Mouse (Mus musculus) heart, postnatal 0 days (tissue): ENCODE data around the gene P3h3. TPM values are rescaled to one million over a fixed set of nuclear protein-coding genes. Genes with fewer than 3 reads are reported as not detected.
"Not testable (repeated sequence)": the region's sequence is repeated elsewhere in the genome, so short reads cannot be mapped to it uniquely, and the experiment has no call there.

Experiments
- ATAC-seq: fragments of 200-750 bp; cut with Nextera tagmentation; 2 replicates; pipeline ENCODE4 v1.8.0; 2017; ENCODE audit warnings: low read depth, moderate number of reproducible peaks, moderate library complexity; ENCODE audit not compliant: insufficient read depth
- DNase-seq: peaks from one replicate; pipeline ENCODE4 v3.0.0-alpha.2; 2016; ENCODE audit warnings: low spot score
- H3K27ac ChIP-seq: fragments of 300-500 bp; sonication (generic); 2 replicates; pipeline ENCODE4 v1.5.1; 2014; ENCODE audit warnings: low read depth, mild to moderate bottlenecking
- H3K27me3 ChIP-seq: fragments of 300-500 bp; sonication (generic); 2 replicates; pipeline ENCODE4 v1.6.1; 2014; ENCODE audit warnings: low read length, mixed read lengths; ENCODE audit not compliant: control insufficient read depth, insufficient read depth
- H3K36me3 ChIP-seq: fragments of 300-500 bp; sonication (generic); replicated peaks from 2 replicates; pipeline ENCODE4 v1.6.1; 2014; ENCODE audit warnings: low read length, mixed read lengths; ENCODE audit not compliant: control insufficient read depth, insufficient read depth
- H3K4me1 ChIP-seq: fragments of 300-500 bp; sonication (generic); 2 replicates; pipeline ENCODE4 v1.6.1; 2014; ENCODE audit warnings: antibody characterized with exemption; ENCODE audit not compliant: control insufficient read depth, insufficient read depth
- H3K4me2 ChIP-seq: fragments of 300-500 bp; sonication (generic); 2 replicates; pipeline ENCODE4 v1.6.1; 2014; ENCODE audit warnings: low read depth, mild to moderate bottlenecking, low read length, moderate library complexity
- H3K4me3 ChIP-seq: fragments of 300-500 bp; sonication (generic); 2 replicates; pipeline ENCODE4 v1.5.1; 2014; ENCODE audit warnings: low read depth, low read length
- H3K9ac ChIP-seq: fragments of 300-500 bp; sonication (generic); replicated peaks from 2 replicates; pipeline ENCODE4 v1.6.1; 2014; ENCODE audit warnings: low read depth, low read length, mixed read lengths
- H3K9me3 ChIP-seq: fragments of 300-500 bp; sonication (generic); replicated peaks from 2 replicates; pipeline ENCODE4 v1.6.1; 2016; ENCODE audit warnings: low read length; ENCODE audit not compliant: control insufficient read depth
- CTCF ChIP-seq: IDR thresholded peaks from 2 replicates; pipeline ENCODE4 v1.5.1; 2016; ENCODE audit warnings: antibody characterized with exemption, control low read depth, low read depth
- EP300 ChIP-seq: IDR thresholded peaks from 2 replicates; pipeline ENCODE4 v1.6.1; 2016; ENCODE audit warnings: antibody characterized with exemption, low read depth
- WGBS: fragments of 180-500 bp; shearing (Covaris S2); extraction: QIAGEN DNeasy Blood & Tissue Kit; methylation state at CpG from one replicate; pipeline ENCODE4 v1.1.7; 2014; 5-methylcytosine and 5-hydroxymethylcytosine counted together
- polyA plus RNA-seq: library from polyadenylated mRNA; unstranded; fragments of >200 nt; fragmentation: Nextera tagmentation; extraction: Ambion mirVana; gene quantifications from 2 replicates; pipeline ENCODE4 v1.2.1, GENCODE M21; 2015
- total RNA-seq: library from RNA; depleted of rRNA; stranded (reverse); fragments of >200 nt; gene quantifications from 2 replicates; pipeline ENCODE4 v1.2.3, GENCODE M21; 2014; ENCODE audit warnings: low replicate concordance; rRNA removed

The P3h3 gene
- total and polyA plus RNA-seq, 2 experiments from 2014 or later, result 7.2 to 38.5 TPM

DNA sequence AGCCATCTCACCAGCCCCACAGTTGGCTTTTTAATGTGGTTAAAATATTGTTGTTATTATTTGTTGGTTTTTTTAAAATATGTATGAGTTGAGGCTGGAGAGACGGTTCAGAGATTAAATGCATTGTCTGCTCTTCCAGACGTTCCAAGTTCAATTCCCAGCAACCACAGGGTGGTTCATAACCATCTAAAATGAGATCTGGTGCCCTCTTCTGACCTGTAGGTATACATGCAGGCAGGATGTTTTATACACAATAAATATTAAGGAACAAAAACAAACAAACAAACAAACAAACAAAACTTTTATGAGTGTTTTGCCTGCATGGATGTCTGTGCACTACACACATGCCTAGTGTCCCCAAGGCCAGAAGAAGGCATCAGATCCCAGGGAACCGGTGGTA is 54.5 kb downstream of the P3h3 start:
- no peak overlapping the region for H3K9ac ChIP-seq
- H3K27me3 ChIP-seq, result no peaks in the 10 kb centered on the region
- 77% methylated on average over 3 of the region's 3 CpGs for WGBS
- DNase-seq (no peak), ATAC-seq (no peak)
- no peak overlapping the region for H3K4me2 ChIP-seq
- H3K4me3 ChIP-seq, result no peak overlapping the region
- no peak for TF ChIP-seq EP300
- no peaks in the 10 kb centered on the region for H3K9me3 ChIP-seq
- H3K4me1 ChIP-seq, result peaks cover 7% of the 10 kb centered on the region
- no peak overlapping the region for H3K27ac ChIP-seq
- no peaks in the 10 kb centered on the region for H3K36me3 ChIP-seq

DNA sequence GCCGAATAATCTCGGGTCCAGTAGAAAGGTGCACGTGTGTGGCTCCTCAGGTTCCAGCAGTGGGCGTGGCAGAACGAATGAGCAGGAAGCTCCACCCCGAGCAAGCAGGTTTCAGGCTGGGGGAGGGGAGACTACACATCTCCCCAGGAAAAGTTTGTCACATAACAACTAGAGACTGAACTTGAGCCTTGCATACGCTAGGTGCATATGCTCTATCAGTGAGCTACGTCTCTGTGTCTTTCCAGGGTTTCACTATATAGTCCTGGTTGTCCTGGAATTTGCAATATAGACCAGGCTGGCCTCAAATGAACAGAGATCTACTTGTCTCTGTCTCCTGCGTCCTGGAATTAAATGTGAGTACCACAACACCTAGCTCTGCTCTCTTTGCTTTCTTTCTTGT is 55.2 kb downstream of the P3h3 start:
- DNase-seq, H3K4me3 ChIP-seq, H3K9me3 ChIP-seq, H3K27me3 ChIP-seq, H3K9ac ChIP-seq, ATAC-seq, H3K4me1 ChIP-seq, H3K27ac ChIP-seq, H3K36me3 ChIP-seq: not testable (repeated sequence)
- peak overlapping the region; percentile 44 for H3K4me2 ChIP-seq
- 16% methylated on average over 6 of the region's 9 CpGs for WGBS

DNA sequence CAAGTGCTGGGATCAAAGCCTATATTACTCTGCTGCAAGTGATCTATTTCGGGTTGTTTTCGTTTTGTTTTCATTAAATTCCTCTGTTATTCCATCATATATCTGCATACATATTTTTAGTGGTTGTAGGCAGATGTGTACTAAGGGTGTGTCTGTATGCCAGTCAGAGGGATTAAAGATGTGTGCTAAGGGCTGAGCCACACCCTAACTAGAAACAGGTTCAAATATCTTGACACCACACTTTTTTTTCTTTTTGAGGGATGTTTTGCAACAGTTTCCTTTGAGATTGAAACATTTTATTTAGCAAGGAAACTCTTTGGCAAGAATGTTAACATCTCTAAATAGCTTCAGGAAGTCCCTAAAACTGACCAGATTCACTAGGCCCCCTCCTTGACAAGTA is 61.4 kb downstream of the P3h3 start:
- no peak for TF ChIP-seq EP300
- no peak for TF ChIP-seq CTCF
- H3K4me2 ChIP-seq, result no peak overlapping the region
- no peaks in the 10 kb centered on the region for H3K4me1 ChIP-seq
- no peak for DNase-seq
- no peaks in the 10 kb centered on the region for H3K27me3 ChIP-seq
- WGBS, result 76% methylated on average over 2 of the region's 2 CpGs
- H3K36me3 ChIP-seq, result no peaks in the 10 kb centered on the region
- no peaks in the 10 kb centered on the region for H3K9me3 ChIP-seq
- H3K27ac ChIP-seq, result no peak overlapping the region
- H3K4me3 ChIP-seq, result no peak overlapping the region
- H3K9ac ChIP-seq, result no peak overlapping the region
- no peak for ATAC-seq

DNA sequence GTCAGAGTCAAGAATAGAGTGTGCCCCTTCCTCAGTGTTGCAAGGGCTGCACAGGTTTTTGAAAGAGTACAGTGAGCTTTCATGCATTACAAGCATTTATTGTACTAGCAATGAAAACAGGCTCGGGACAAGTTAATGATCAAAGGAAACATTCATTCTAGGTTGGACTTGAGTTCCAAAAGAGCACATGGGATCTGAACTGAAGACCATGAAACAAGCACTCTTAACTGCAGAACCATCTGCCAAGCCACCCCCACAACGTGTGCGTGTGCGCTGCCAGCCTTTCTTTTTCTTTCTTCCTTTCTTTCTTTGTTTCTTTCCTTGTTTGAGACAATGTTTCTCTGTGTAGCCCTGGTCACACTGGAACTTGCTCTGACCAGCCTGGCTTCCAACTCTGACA is 61.8 kb downstream of the P3h3 start:
- TF ChIP-seq EP300 (no peak), CTCF (no peak)
- Histone ChIP-seq H3K27me3 (no peaks in the 10 kb centered on the region), H3K27ac (no peak overlapping the region), H3K9ac (no peak overlapping the region), H3K36me3 (no peaks in the 10 kb centered on the region), H3K4me1 (no peaks in the 10 kb centered on the region), H3K4me2 (no peak overlapping the region), H3K9me3 (no peaks in the 10 kb centered on the region), H3K4me3 (no peak overlapping the region)
- DNase-seq (no peak), ATAC-seq (no peak)
- WGBS, result 85% methylated on average over 4 of the region's 4 CpGs

DNA sequence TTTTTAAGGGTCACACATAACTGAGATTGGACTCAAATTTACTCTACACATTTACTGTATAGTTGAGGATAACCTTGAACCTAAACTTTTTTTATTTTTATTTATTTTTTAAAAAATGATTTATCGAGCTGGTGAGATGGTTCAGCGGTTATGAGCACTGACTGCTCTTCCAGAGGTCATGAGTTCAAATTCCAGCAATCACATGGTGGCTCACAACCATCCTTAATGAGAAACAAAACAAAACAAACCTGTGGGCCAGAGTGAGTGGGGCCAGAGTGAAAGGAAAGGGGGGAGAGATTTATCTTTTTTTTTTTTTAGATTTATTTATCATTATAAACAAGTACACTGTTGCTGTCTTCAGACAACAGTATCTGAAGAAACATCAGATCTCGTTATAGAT is 65.6 kb downstream of the P3h3 start:
- no peak for ATAC-seq

More for the DNA sequence above, 65.6 kb downstream of the P3h3 start:
- Histone ChIP-seq H3K4me3 (no peak overlapping the region), H3K9me3 (no peaks in the 10 kb centered on the region), H3K4me1 (no peaks in the 10 kb centered on the region), H3K4me2 (no peak overlapping the region), H3K27me3 (no peaks in the 10 kb centered on the region), H3K9ac (no peak overlapping the region), H3K36me3 (no peaks in the 10 kb centered on the region), H3K27ac (no peak overlapping the region)
- TF ChIP-seq EP300 (no peak), CTCF (no peak)
- 81% methylated on average over 3 of the region's 3 CpGs for WGBS
- DNase-seq, result no peak

Other genes starting within 250 kb of the P3h3 start
- gene C1s2, start 221.7 kb downstream of the P3h3 start, total RNA-seq, result not detected in 2 replicates
- 0.08 TPM in 1 of 2 replicates, not detected in the other for gene C1s2, start 221.7 kb downstream of the P3h3 start, polyA plus RNA-seq
- 49.3 and 50.5 TPM in 2 replicates for gene Lpcat3, start 194.7 kb downstream of the P3h3 start, total RNA-seq
- gene Lpcat3, start 194.7 kb downstream of the P3h3 start, polyA plus RNA-seq, result 61.1 and 62.7 TPM in 2 replicates
- gene Emg1, start 145.6 kb downstream of the P3h3 start, total RNA-seq, result 94.9 and 106 TPM in 2 replicates
- 85.6 and 97.0 TPM in 2 replicates for gene Emg1, start 145.6 kb downstream of the P3h3 start, polyA plus RNA-seq
- 407 and 409 TPM in 2 replicates for gene Phb2, start 145.4 kb downstream of the P3h3 start, total RNA-seq
- gene Phb2, start 145.4 kb downstream of the P3h3 start, polyA plus RNA-seq, result 423 and 432 TPM in 2 replicates
- 2.4 and 6.3 TPM in 2 replicates for gene Ptpn6, start 119.0 kb downstream of the P3h3 start, total RNA-seq
- 4.3 and 4.5 TPM in 2 replicates for gene Ptpn6, start 119.0 kb downstream of the P3h3 start, polyA plus RNA-seq
- gene Grcc10, start 116.4 kb downstream of the P3h3 start, total RNA-seq, result 119 and 153 TPM in 2 replicates
- gene Grcc10, start 116.4 kb downstream of the P3h3 start, polyA plus RNA-seq, result 492 and 535 TPM in 2 replicates
- not detected in 2 replicates for gene Gm45234, start 101.7 kb downstream of the P3h3 start, total RNA-seq
- not detected in 2 replicates for gene Gm45234, start 101.7 kb downstream of the P3h3 start, polyA plus RNA-seq
- gene Atn1, start 101.2 kb downstream of the P3h3 start, total RNA-seq, result 7.8 and 8.5 TPM in 2 replicates
- gene Atn1, start 101.2 kb downstream of the P3h3 start, polyA plus RNA-seq, result 5.4 and 6.0 TPM in 2 replicates
- 1.7 and 4.1 TPM in 2 replicates for gene Eno2, start 88.1 kb downstream of the P3h3 start, total RNA-seq
- gene Eno2, start 88.1 kb downstream of the P3h3 start, polyA plus RNA-seq, result 1.3 and 1.5 TPM in 2 replicates
- gene Lrrc23, start 78.0 kb downstream of the P3h3 start, total RNA-seq, result not detected in 2 replicates
- gene Lrrc23, start 78.0 kb downstream of the P3h3 start, polyA plus RNA-seq, result 0.95 TPM in 1 of 2 replicates, not detected in the other
- 5.9 and 17.6 TPM in 2 replicates for gene Spsb2, start 49.1 kb downstream of the P3h3 start, total RNA-seq
- 7.0 and 7.7 TPM in 2 replicates for gene Spsb2, start 49.1 kb downstream of the P3h3 start, polyA plus RNA-seq
- gene Tpi1, start 43.5 kb downstream of the P3h3 start, total RNA-seq, result 1,544 and 1,648 TPM in 2 replicates
- gene Tpi1, start 43.5 kb downstream of the P3h3 start, polyA plus RNA-seq, result 1,138 and 1,142 TPM in 2 replicates
- 92.2 and 126 TPM in 2 replicates for gene Usp5, start 28.3 kb downstream of the P3h3 start, total RNA-seq
- gene Usp5, start 28.3 kb downstream of the P3h3 start, polyA plus RNA-seq, result 66.4 and 73.5 TPM in 2 replicates
- 95.9 and 127 TPM in 2 replicates for gene Cdca3, start 28.2 kb downstream of the P3h3 start, total RNA-seq
- 51.6 and 52.9 TPM in 2 replicates for gene Cdca3, start 28.2 kb downstream of the P3h3 start, polyA plus RNA-seq
- gene Gnb3, start 17.5 kb downstream of the P3h3 start, total RNA-seq, result 0.50 and 4.2 TPM in 2 replicates
- 2.8 and 3.3 TPM in 2 replicates for gene Gnb3, start 17.5 kb downstream of the P3h3 start, polyA plus RNA-seq
- 2.9 and 9.7 TPM in 2 replicates for gene Gpr162, start 6.2 kb upstream of the P3h3 start, total RNA-seq
- gene Gpr162, start 6.2 kb upstream of the P3h3 start, polyA plus RNA-seq, result 1.2 and 1.5 TPM in 2 replicates
- 4.5 TPM in 1 of 2 replicates, not detected in the other for gene Cd4, start 30.5 kb upstream of the P3h3 start, total RNA-seq
- 0.04 and 0.10 TPM in 2 replicates for gene Cd4, start 30.5 kb upstream of the P3h3 start, polyA plus RNA-seq
- gene Lag3, start 54.0 kb upstream of the P3h3 start, total RNA-seq, result 0.11 and 0.27 TPM in 2 replicates
- gene Lag3, start 54.0 kb upstream of the P3h3 start, polyA plus RNA-seq, result 0.82 and 0.85 TPM in 2 replicates
- 323 and 565 TPM in 2 replicates for gene Ptms, start 62.4 kb upstream of the P3h3 start, total RNA-seq
- gene Ptms, start 62.4 kb upstream of the P3h3 start, polyA plus RNA-seq, result 221 and 246 TPM in 2 replicates
- 333 and 532 TPM in 2 replicates for gene Mlf2, start 73.6 kb upstream of the P3h3 start, total RNA-seq
- 296 and 298 TPM in 2 replicates for gene Mlf2, start 73.6 kb upstream of the P3h3 start, polyA plus RNA-seq
- 203 and 241 TPM in 2 replicates for gene Cops7a, start 107.8 kb upstream of the P3h3 start, total RNA-seq
- gene Cops7a, start 107.8 kb upstream of the P3h3 start, polyA plus RNA-seq, result 130 and 134 TPM in 2 replicates
- not detected in 2 replicates for gene Pianp, start 138.9 kb upstream of the P3h3 start, total RNA-seq
- 0.37 TPM in 2 replicates for gene Pianp, start 138.9 kb upstream of the P3h3 start, polyA plus RNA-seq
- gene Zfp384, start 151.4 kb upstream of the P3h3 start, total RNA-seq, result 18.4 and 20.4 TPM in 2 replicates
- gene Zfp384, start 151.4 kb upstream of the P3h3 start, polyA plus RNA-seq, result 5.4 and 5.5 TPM in 2 replicates
- gene Ing4, start 182.0 kb upstream of the P3h3 start, total RNA-seq, result 41.9 and 48.7 TPM in 2 replicates
- gene Ing4, start 182.0 kb upstream of the P3h3 start, polyA plus RNA-seq, result 54.1 and 59.1 TPM in 2 replicates
- 2.6 and 6.0 TPM in 2 replicates for gene Acrbp, start 191.9 kb upstream of the P3h3 start, total RNA-seq
- 2.2 and 2.7 TPM in 2 replicates for gene Acrbp, start 191.9 kb upstream of the P3h3 start, polyA plus RNA-seq
- not detected in 2 replicates for gene Lpar5, start 210.2 kb upstream of the P3h3 start, total RNA-seq
- gene Lpar5, start 210.2 kb upstream of the P3h3 start, polyA plus RNA-seq, result 0.12 TPM in 1 of 2 replicates, not detected in the other
- 82.2 and 98.0 TPM in 2 replicates for gene Chd4, start 238.2 kb upstream of the P3h3 start, total RNA-seq
- 55.5 and 58.1 TPM in 2 replicates for gene Chd4, start 238.2 kb upstream of the P3h3 start, polyA plus RNA-seq